ENCODE assay signal across 1 mouse cellular context in the genomic region with DNA sequence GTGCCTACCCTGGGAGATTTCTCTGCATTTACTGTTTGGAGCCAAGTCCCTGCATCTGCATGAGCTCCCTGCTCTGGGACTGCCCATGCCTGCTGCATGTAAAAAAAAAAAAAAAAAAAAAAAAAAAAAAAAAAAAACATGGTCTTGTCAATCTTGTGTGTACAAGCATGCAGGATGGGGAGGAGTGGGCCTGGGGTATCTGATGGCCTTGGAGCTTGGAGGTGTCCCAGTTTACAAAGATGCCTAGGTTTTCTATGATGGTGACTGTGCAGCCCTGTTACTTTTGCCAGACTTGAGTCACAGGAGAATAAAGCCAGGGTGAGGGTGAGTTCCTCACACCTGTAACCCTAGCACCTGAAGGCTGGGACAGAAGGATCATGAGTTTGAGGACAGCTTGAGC.
TF ChIP-seq lines count a peak whose summit lies in the region.

No protein-coding gene starts in this region.

TF ChIP-seq in CH12.LX, 34 proteins besides CTCF, POLR2A, EP300 and RAD21 (continued from another document):
- TF ChIP-seq CHD1 (IDR thresholded peaks at IDR 0.05; ENCODE audit: low read depth, low read length) = no peak
